In genomic region chr7:97340907-97341849, GRCm38 (mm10) we compare ENCODE assay signal across 10 mouse cellular contexts. TPM values are rescaled to one million over a fixed set of nuclear protein-coding genes. Genes with fewer than 3 reads are reported as not detected.
A peak's percentile ranks its signal among the peaks of the same experiment; 100 is the strongest.
DNase-seq lines count a peak whose midpoint lies in the region; TF ChIP-seq lines count a peak whose summit lies in the region.
"Had no signal": no experiment of that assay in that cellular context is flagged by ENCODE, and none has a peak within 500 bp of the region (broad histone marks: within the 10 kb centered on the region; RNA-seq: fewer than 3 reads in every experiment).

No protein-coding gene starts in this region.

- H3K4me1 ChIP-seq in E14TG2a.4 (replicated peaks; ENCODE audit: low read depth, low read length), result peaks cover 82% of the 10 kb centered on the region

- intact Hi-C loops in heart, postnatal 14 days (cut with DNase I), result no loop called here

- DNase-seq in heart, adult 18-20 months, result peak; percentile 38 to 56
- no peak for DNase-seq in heart, postnatal 14 days
- DNase-seq in c-Kit-positive CD71-positive TER-119-positive erythroid progenitor cells, embryonic 14.5 days (ENCODE audit: low spot score), result peak; percentile 22
- peak; percentile 51 for DNase-seq in lung, postnatal 36 days
- no peak for DNase-seq in cerebellum, postnatal 36 days
- no peak for DNase-seq in thymus, postnatal 0 days (ENCODE audit: low spot score)
- no peak for DNase-seq in adrenal gland, postnatal 14 days
- DNase-seq: cerebellum, postnatal 25 days had no signal

- H3K36me3 ChIP-seq in E14TG2a.4 (ENCODE audit: insufficient read depth, low read length), result no peaks in the 10 kb centered on the region
- H3K36me3 ChIP-seq: heart, embryonic 15.5 days had no signal

- H3K4me3 ChIP-seq in E14TG2a.4 (replicated peaks; ENCODE audit: low read length), result 0 out of 2 replicates have a peak overlapping the region, but pooled peaks have one; percentile 13
- H3K4me3 ChIP-seq: heart, embryonic 15.5 days had no signal

- no peaks in the 10 kb centered on the region for H3K27me3 ChIP-seq in E14TG2a.4 (ENCODE audit: insufficient read depth, low read length)
- H3K27me3 ChIP-seq: heart, embryonic 15.5 days had no signal

- TF ChIP-seq CTCF in E14TG2a.4 (conservative IDR thresholded peaks at IDR 0.05; ENCODE audit: low read length), result no peak

- peaks cover 4% of the 10 kb centered on the region for H3K9me3 ChIP-seq in E14TG2a.4 (ENCODE audit: low read length)
- H3K9me3 ChIP-seq: heart, embryonic 15.5 days had no signal

RNA-seq across cellular contexts. Expression of gene Kctd21, which starts 9.1 kb away (rescaled TPM):
- total RNA-seq in heart, adult 18-20 months (2021), result 1 to 10 TPM; 4.1 to 4.9 TPM
- total RNA-seq in heart, postnatal 14 days (2021), result 1 to 10 TPM; 3.0 to 3.3 TPM
- 1.4 and 1.6 TPM in 2 replicates for polyA plus RNA-seq in thymus, postnatal 0 days (2015; fragmentation: Nextera tagmentation; extraction: Ambion mirVana)
- 5.7 and 5.8 TPM in 2 replicates for total RNA-seq in adrenal gland, postnatal 14 days (2021)

RNA-seq across cellular contexts. Expression of gene Usp35, which starts 9.4 kb away (rescaled TPM):
- total RNA-seq in heart, adult 18-20 months (2021), result under 1 TPM; 0.41 to 0.60 TPM
- 1 to 10 TPM; 1.2 to 1.9 TPM for total RNA-seq in heart, postnatal 14 days (2021)
- polyA plus RNA-seq in thymus, postnatal 0 days (2015; fragmentation: Nextera tagmentation; extraction: Ambion mirVana), result 3.1 and 4.2 TPM in 2 replicates
- total RNA-seq in adrenal gland, postnatal 14 days (2021), result 5.9 and 7.2 TPM in 2 replicates

RNA-seq across cellular contexts. Expression of gene Alg8, which starts 30.2 kb away (rescaled TPM):
- 1 to 10 TPM; 4.4 to 4.8 TPM for total RNA-seq in heart, adult 18-20 months (2021)
- 1 to 10 TPM; 5.1 to 5.5 TPM for total RNA-seq in heart, postnatal 14 days (2021)
- 31.7 and 35.8 TPM in 2 replicates for polyA plus RNA-seq in thymus, postnatal 0 days (2015; fragmentation: Nextera tagmentation; extraction: Ambion mirVana)
- total RNA-seq in adrenal gland, postnatal 14 days (2021), result 16.3 and 18.0 TPM in 2 replicates

RNA-seq across cellular contexts. Expression of gene Ndufc2, which starts 58.6 kb away (rescaled TPM):
- total RNA-seq in heart, adult 18-20 months (2021), result 100 to 1,000 TPM; 548 to 551 TPM
- total RNA-seq in heart, postnatal 14 days (2021), result 100 to 1,000 TPM; 516 to 524 TPM
- 485 and 514 TPM in 2 replicates for polyA plus RNA-seq in thymus, postnatal 0 days (2015; fragmentation: Nextera tagmentation; extraction: Ambion mirVana)
- total RNA-seq in adrenal gland, postnatal 14 days (2021), result 443 and 493 TPM in 2 replicates

Comparison
In these comparisons a context has a peak if more than half of its experiments do, and no peak if none do; other contexts are left out.
1. DNase-seq: peak in heart, adult 18-20 months (2 of 2), c-Kit-positive CD71-positive TER-119-positive erythroid progenitor cells, embryonic 14.5 days (single experiment) and lung, postnatal 36 days (single experiment); none in heart, postnatal 14 days (0 of 2), cerebellum, postnatal 36 days (0 of 2), thymus, postnatal 0 days (single experiment) and adrenal gland, postnatal 14 days (single experiment).